Mouse (Mus musculus): ENCODE results near the gene Fcrlb.

DNA sequence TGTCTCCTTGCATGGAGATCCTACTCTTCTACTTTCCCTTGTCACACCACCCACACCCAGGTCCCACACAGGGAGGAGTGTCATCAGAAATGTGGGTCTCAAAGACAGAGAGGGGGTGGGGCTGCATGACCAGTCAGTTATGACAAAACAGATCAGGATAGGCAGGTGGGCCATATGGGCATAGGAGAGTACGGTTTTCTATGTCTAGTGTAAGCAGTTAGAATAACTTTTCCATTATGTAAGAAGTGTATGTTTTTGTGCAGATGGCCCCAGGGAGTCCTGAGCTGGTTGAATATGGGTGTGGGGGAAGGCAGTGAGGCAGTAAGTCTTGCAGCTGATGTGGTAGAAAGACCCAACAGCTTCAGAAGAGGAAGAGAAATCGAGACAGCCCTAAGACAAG is 15.7 kb upstream of the Fcrlb start:
- TF ChIP-seq EP300 (IDR thresholded peaks at IDR 0.05; ENCODE audit: low read depth), result no peak
- TF ChIP-seq CTCF (IDR thresholded peaks at IDR 0.05; ENCODE audit: low read depth), result no peak

Measured in heart, postnatal 0 days (tissue).